Mouse (Mus musculus): ENCODE measurements around the gene Cmklr1. TPM values are rescaled to one million over a fixed set of nuclear protein-coding genes. Genes with fewer than 3 reads are reported as not detected.

Gene Cmklr1
- 1.1 and 3.1 TPM in 2 replicates for polyA plus RNA-seq (2014; fragmentation: Nextera tagmentation; extraction: Ambion mirVana)

GRCm38 (mm10) chr5:113650035-113650865 is at the start of gene Cmklr1:
Cmklr1 (minus strand) TSS chr5:113650426.
- Histone ChIP-seq H3K27ac (ENCODE audit: low read depth, low read length) (no peak within 1 kb of the TSS), H3K4me3 (ENCODE audit: low read depth, low read length) (no peak within 1 kb of the TSS; the same call in 1 of the 2 replicates), H3K4me2 (replicated peaks; ENCODE audit: low read depth, low read length) (peak within 1 kb of the TSS; percentile 20; the same call in 1 of the 2 replicates), H3K9ac (ENCODE audit: low read depth, low read length) (no peak within 1 kb of the TSS), H3K9me3 (ENCODE audit: control insufficient read depth, low read length) (no peaks in the 10 kb centered on the region), H3K4me1 (replicated peaks; ENCODE audit: control insufficient read depth, insufficient read depth, low read length) (no peaks in the 10 kb centered on the region; the same call in none of the 2 replicates), H3K27me3 (ENCODE audit: control insufficient read depth, insufficient read depth, low read length) (no peaks in the 10 kb centered on the region; the same call in 1 of the 2 replicates), H3K36me3 (ENCODE audit: control insufficient read depth, insufficient read depth, low read length) (no peaks in the 10 kb centered on the region)
- DNase-seq (ENCODE audit: low spot score): peak; percentile 21
- 12% methylated on average over 30 of the region's 30 CpGs for WGBS
- ATAC-seq (ENCODE audit: low FRiP score): no peak

- Histone ChIP-seq H3K4me2 (replicated peaks; ENCODE audit: low read depth, low read length) (no peak overlapping the region), H3K36me3 (ENCODE audit: control insufficient read depth, insufficient read depth, low read length) (no peaks in the 10 kb centered on the region), H3K4me1 (replicated peaks; ENCODE audit: control insufficient read depth, insufficient read depth, low read length) (no peaks in the 10 kb centered on the region), H3K4me3 (ENCODE audit: low read depth, low read length) (no peak overlapping the region), H3K9me3 (ENCODE audit: control insufficient read depth, low read length) (no peaks in the 10 kb centered on the region), H3K27me3 (ENCODE audit: control insufficient read depth, insufficient read depth, low read length) (no peaks in the 10 kb centered on the region), H3K27ac (ENCODE audit: low read depth, low read length) (no peak overlapping the region), H3K9ac (ENCODE audit: low read depth, low read length) (no peak overlapping the region)
- DNase-seq (ENCODE audit: low spot score) (no peak), ATAC-seq (ENCODE audit: low FRiP score) (no peak)
- WGBS: 54% methylated on average over 5 of the region's 5 CpGs
Observed at GRCm38 (mm10) chr5:113694415-113694814, 44.2 kb upstream of the Cmklr1 start.

GRCm38 (mm10) chr5:113694000-113694399 is 43.8 kb upstream of the Cmklr1 start:
- WGBS: 64% methylated on average over 4 of the region's 4 CpGs
- Histone ChIP-seq H3K9me3 (ENCODE audit: control insufficient read depth, low read length) (no peaks in the 10 kb centered on the region), H3K4me1 (replicated peaks; ENCODE audit: control insufficient read depth, insufficient read depth, low read length) (no peaks in the 10 kb centered on the region), H3K4me2 (replicated peaks; ENCODE audit: low read depth, low read length) (no peak overlapping the region), H3K27ac (ENCODE audit: low read depth, low read length) (no peak overlapping the region), H3K36me3 (ENCODE audit: control insufficient read depth, insufficient read depth, low read length) (no peaks in the 10 kb centered on the region), H3K27me3 (ENCODE audit: control insufficient read depth, insufficient read depth, low read length) (no peaks in the 10 kb centered on the region), H3K4me3 (ENCODE audit: low read depth, low read length) (no peak overlapping the region), H3K9ac (ENCODE audit: low read depth, low read length) (no peak overlapping the region)
- DNase-seq (ENCODE audit: low spot score) (no peak), ATAC-seq (ENCODE audit: low FRiP score) (no peak)

- Histone ChIP-seq H3K4me3 (ENCODE audit: low read depth, low read length) (no peak overlapping the region), H3K27ac (ENCODE audit: low read depth, low read length) (no peak overlapping the region), H3K4me2 (replicated peaks; ENCODE audit: low read depth, low read length) (no peak overlapping the region), H3K36me3 (ENCODE audit: control insufficient read depth, insufficient read depth, low read length) (no peaks in the 10 kb centered on the region), H3K4me1 (replicated peaks; ENCODE audit: control insufficient read depth, insufficient read depth, low read length) (no peaks in the 10 kb centered on the region), H3K9me3 (ENCODE audit: control insufficient read depth, low read length) (no peaks in the 10 kb centered on the region), H3K27me3 (ENCODE audit: control insufficient read depth, insufficient read depth, low read length) (no peaks in the 10 kb centered on the region), H3K9ac (ENCODE audit: low read depth, low read length) (no peak overlapping the region)
- 87% methylated on average over 8 of the region's 8 CpGs for WGBS
- no peak for ATAC-seq (ENCODE audit: low FRiP score)
- no peak for DNase-seq (ENCODE audit: low spot score)
Observed at GRCm38 (mm10) chr5:113693196-113693755, 43.0 kb upstream of the Cmklr1 start.

- Histone ChIP-seq H3K9ac (ENCODE audit: low read depth, low read length) (no peak overlapping the region), H3K27me3 (ENCODE audit: control insufficient read depth, insufficient read depth, low read length) (no peaks in the 10 kb centered on the region), H3K4me3 (ENCODE audit: low read depth, low read length) (no peak overlapping the region), H3K9me3 (ENCODE audit: control insufficient read depth, low read length) (no peaks in the 10 kb centered on the region), H3K36me3 (ENCODE audit: control insufficient read depth, insufficient read depth, low read length) (no peaks in the 10 kb centered on the region), H3K27ac (ENCODE audit: low read depth, low read length) (no peak overlapping the region; the same call in 1 of the 2 replicates), H3K4me1 (replicated peaks; ENCODE audit: control insufficient read depth, insufficient read depth, low read length) (no peaks in the 10 kb centered on the region), H3K4me2 (replicated peaks; ENCODE audit: low read depth, low read length) (no peak overlapping the region)
- ATAC-seq (ENCODE audit: low FRiP score) (0 out of 2 replicates have a peak, but pooled peaks have one; percentile 22), DNase-seq (ENCODE audit: low spot score) (no peak)
- WGBS: 93% methylated on average over 2 of the region's 2 CpGs
Observed at GRCm38 (mm10) chr5:113690866-113691265, 40.6 kb upstream of the Cmklr1 start.

- H3K4me2 ChIP-seq (replicated peaks; ENCODE audit: low read depth, low read length): no peak overlapping the region
- no peak overlapping the region for H3K4me3 ChIP-seq (ENCODE audit: low read depth, low read length)
- no peak overlapping the region for H3K9ac ChIP-seq (ENCODE audit: low read depth, low read length)
- ATAC-seq (ENCODE audit: low FRiP score): peak; percentile 78
- H3K27ac ChIP-seq (ENCODE audit: low read depth, low read length): no peak overlapping the region; the same call in 1 of the 2 replicates
- peak; percentile 53 for DNase-seq (ENCODE audit: low spot score)
- no peaks in the 10 kb centered on the region for H3K36me3 ChIP-seq (ENCODE audit: control insufficient read depth, insufficient read depth, low read length)
- no peaks in the 10 kb centered on the region for H3K27me3 ChIP-seq (ENCODE audit: control insufficient read depth, insufficient read depth, low read length)
- H3K4me1 ChIP-seq (replicated peaks; ENCODE audit: control insufficient read depth, insufficient read depth, low read length): no peaks in the 10 kb centered on the region
- no peaks in the 10 kb centered on the region for H3K9me3 ChIP-seq (ENCODE audit: control insufficient read depth, low read length)
- 55% methylated on average over 15 of the region's 15 CpGs for WGBS
Observed at GRCm38 (mm10) chr5:113690069-113690548, 39.9 kb upstream of the Cmklr1 start.

- no peaks in the 10 kb centered on the region for H3K4me1 ChIP-seq (replicated peaks; ENCODE audit: control insufficient read depth, insufficient read depth, low read length)
- H3K9ac ChIP-seq (ENCODE audit: low read depth, low read length): no peak overlapping the region
- no peaks in the 10 kb centered on the region for H3K36me3 ChIP-seq (ENCODE audit: control insufficient read depth, insufficient read depth, low read length)
- no peaks in the 10 kb centered on the region for H3K27me3 ChIP-seq (ENCODE audit: control insufficient read depth, insufficient read depth, low read length)
- H3K27ac ChIP-seq (ENCODE audit: low read depth, low read length): no peak overlapping the region
- DNase-seq (ENCODE audit: low spot score): no peak
- WGBS: 88% methylated on average over 5 of the region's 5 CpGs
- no peak overlapping the region for H3K4me2 ChIP-seq (replicated peaks; ENCODE audit: low read depth, low read length)
- ATAC-seq (ENCODE audit: low FRiP score): no peak
- no peak overlapping the region for H3K4me3 ChIP-seq (ENCODE audit: low read depth, low read length)
- H3K9me3 ChIP-seq (ENCODE audit: control insufficient read depth, low read length): no peaks in the 10 kb centered on the region
Observed at GRCm38 (mm10) chr5:113687514-113687913, 37.3 kb upstream of the Cmklr1 start.

- no peaks in the 10 kb centered on the region for H3K27me3 ChIP-seq (ENCODE audit: control insufficient read depth, insufficient read depth, low read length)
- H3K4me3 ChIP-seq (ENCODE audit: low read depth, low read length): no peak overlapping the region
- no peaks in the 10 kb centered on the region for H3K9me3 ChIP-seq (ENCODE audit: control insufficient read depth, low read length)
- no peak for ATAC-seq (ENCODE audit: low FRiP score)
- H3K4me2 ChIP-seq (replicated peaks; ENCODE audit: low read depth, low read length): no peak overlapping the region
- no peaks in the 10 kb centered on the region for H3K4me1 ChIP-seq (replicated peaks; ENCODE audit: control insufficient read depth, insufficient read depth, low read length)
- WGBS: 82% methylated on average over 5 of the region's 5 CpGs
- no peak for DNase-seq (ENCODE audit: low spot score)
- no peak overlapping the region for H3K27ac ChIP-seq (ENCODE audit: low read depth, low read length)
- no peaks in the 10 kb centered on the region for H3K36me3 ChIP-seq (ENCODE audit: control insufficient read depth, insufficient read depth, low read length)
- no peak overlapping the region for H3K9ac ChIP-seq (ENCODE audit: low read depth, low read length)
Observed at GRCm38 (mm10) chr5:113685471-113685870, 35.2 kb upstream of the Cmklr1 start.
